ENCODE assay signal across 8 mouse cellular contexts in the genomic region with DNA sequence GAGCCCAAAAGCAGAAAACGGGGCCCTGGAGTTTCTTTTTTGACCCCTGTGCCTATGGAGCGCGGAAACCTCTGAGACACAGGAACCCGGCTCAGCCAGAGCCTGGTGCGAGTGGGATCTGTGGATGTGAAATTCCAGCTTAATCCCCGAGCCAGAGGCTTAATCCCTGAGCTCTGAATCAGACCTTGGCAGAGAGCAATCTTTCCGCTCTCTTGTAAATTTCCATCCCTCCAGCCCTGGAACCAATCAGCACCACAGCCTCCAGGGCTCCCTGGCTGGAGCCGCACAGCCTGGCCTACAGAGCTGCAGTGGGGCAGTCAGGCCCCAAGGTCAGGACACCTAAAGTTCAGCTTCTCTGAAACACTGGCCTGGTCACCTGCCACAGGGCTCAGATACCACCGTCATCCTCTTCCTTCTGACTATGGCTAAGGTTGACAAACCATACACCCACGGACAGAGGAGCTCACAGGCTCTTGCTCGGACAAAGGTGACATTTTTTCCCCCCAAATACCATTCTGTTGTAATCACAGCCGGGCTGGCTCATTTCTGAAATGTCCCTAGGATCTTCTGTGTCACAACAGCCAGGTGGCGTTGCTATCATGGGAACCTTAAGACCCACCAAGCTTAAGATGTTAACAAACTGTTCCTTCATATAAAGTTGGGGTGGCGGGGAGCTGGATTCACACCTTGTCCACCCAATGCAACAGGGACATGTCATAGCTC.
DNase-seq lines count a peak whose midpoint lies in the region; ATAC-seq and TF ChIP-seq lines count a peak whose summit lies in the region.
"Had no signal": no experiment of that assay in that cellular context is flagged by ENCODE, and none has a peak within 500 bp of the region (broad histone marks: within the 10 kb centered on the region; RNA-seq: fewer than 3 reads in every experiment).

No protein-coding gene starts in this region.

- no peak overlapping the region for H3K4me3 ChIP-seq in kidney, postnatal 0 days (replicated peaks; ENCODE audit: low read depth, low read length)
- no peak overlapping the region for H3K4me3 ChIP-seq in hindbrain, embryonic 16.5 days (ENCODE audit: low read length)
- H3K4me3 ChIP-seq: neural tube, embryonic 13.5 days had no signal

- TF ChIP-seq CTCF in kidney, postnatal 0 days (IDR thresholded peaks at IDR 0.05; ENCODE audit: low read depth), result no peak

- H3K27me3 ChIP-seq in kidney, postnatal 0 days (ENCODE audit: insufficient read depth, low read length), result no peaks in the 10 kb centered on the region
- H3K27me3 ChIP-seq in hindbrain, embryonic 16.5 days (replicated peaks; ENCODE audit: control insufficient read depth, insufficient read depth, low read length), result no peaks in the 10 kb centered on the region
- H3K27me3 ChIP-seq: neural tube, embryonic 13.5 days had no signal

- H3K9me3 ChIP-seq in kidney, postnatal 0 days (replicated peaks; ENCODE audit: low read length), result no peaks in the 10 kb centered on the region
- H3K9me3 ChIP-seq in hindbrain, embryonic 16.5 days (ENCODE audit: control insufficient read depth, low read length), result no peaks in the 10 kb centered on the region
- H3K9me3 ChIP-seq: neural tube, embryonic 13.5 days had no signal

- ATAC-seq in kidney, postnatal 0 days (replicated peaks; ENCODE audit: low FRiP score, low read depth), result 0 out of 2 replicates have a peak, but pooled peaks have one; percentile 54
- no peak for ATAC-seq in hindbrain, embryonic 16.5 days
- ATAC-seq in erythroid progenitor cell, adult 5-6 weeks (replicated peaks; ENCODE audit: low FRiP score, poor library complexity, severe bottlenecking), result no peak

- no peak overlapping the region for H3K9ac ChIP-seq in kidney, postnatal 0 days (ENCODE audit: low read depth, low read length)
- H3K9ac ChIP-seq in hindbrain, embryonic 16.5 days (ENCODE audit: low read depth, low read length), result no peak overlapping the region
- H3K9ac ChIP-seq: neural tube, embryonic 13.5 days had no signal

- 73% methylated on average over 14 of the region's 14 CpGs for WGBS in kidney, postnatal 0 days
- WGBS in hindbrain, embryonic 16.5 days, result 77% methylated on average over 14 of the region's 14 CpGs

- DNase-seq in urinary bladder, postnatal 25 days (ENCODE audit: low spot score), result peak; percentile 48
- no peak for DNase-seq in urinary bladder, adult 2 months (ENCODE audit: low spot score)
- DNase-seq in gastrocnemius, postnatal 10 days, result peak; percentile 58
- DNase-seq in kidney, postnatal 0 days (ENCODE audit: low spot score), result no peak
- no peak for DNase-seq in thymus, postnatal 25 days

- H3K4me2 ChIP-seq in kidney, postnatal 0 days (ENCODE audit: low read length), result no peak overlapping the region
- H3K4me2 ChIP-seq in hindbrain, embryonic 16.5 days (ENCODE audit: low read length), result no peak overlapping the region
- H3K4me2 ChIP-seq: neural tube, embryonic 13.5 days had no signal

- peak overlapping the region; percentile 13; the same call in 1 of the 2 replicates for H3K27ac ChIP-seq in kidney, postnatal 0 days
- no peak overlapping the region for H3K27ac ChIP-seq in hindbrain, embryonic 16.5 days (ENCODE audit: low read depth, low read length)
- H3K27ac ChIP-seq: neural tube, embryonic 13.5 days had no signal

- H3K4me1 ChIP-seq in kidney, postnatal 0 days (replicated peaks; ENCODE audit: insufficient read depth, low read length), result no peaks in the 10 kb centered on the region
- H3K4me1 ChIP-seq in hindbrain, embryonic 16.5 days (ENCODE audit: control insufficient read depth, insufficient read depth, low read depth, low read length), result no peaks in the 10 kb centered on the region

- no peaks in the 10 kb centered on the region for H3K36me3 ChIP-seq in kidney, postnatal 0 days (ENCODE audit: insufficient read depth, low read length)
- H3K36me3 ChIP-seq in hindbrain, embryonic 16.5 days (ENCODE audit: control insufficient read depth, insufficient read depth, low read length), result no peaks in the 10 kb centered on the region
- H3K36me3 ChIP-seq: neural tube, embryonic 13.5 days had no signal

Comparison
In these comparisons a context has a peak if more than half of its experiments do, and no peak if none do; other contexts are left out.
1. DNase-seq: peak in urinary bladder, postnatal 25 days (single experiment) and gastrocnemius, postnatal 10 days (single experiment); none in urinary bladder, adult 2 months (single experiment), kidney, postnatal 0 days (single experiment) and thymus, postnatal 25 days (single experiment).